Mouse (Mus musculus): ENCODE results near the gene Tmem186. TPM values are rescaled to one million over a fixed set of nuclear protein-coding genes. Genes with fewer than 3 reads are reported as not detected.

The Tmem186 gene
- total RNA-seq, 2 experiments from 2014 or later = 1.8 to 6.7 TPM

DNA sequence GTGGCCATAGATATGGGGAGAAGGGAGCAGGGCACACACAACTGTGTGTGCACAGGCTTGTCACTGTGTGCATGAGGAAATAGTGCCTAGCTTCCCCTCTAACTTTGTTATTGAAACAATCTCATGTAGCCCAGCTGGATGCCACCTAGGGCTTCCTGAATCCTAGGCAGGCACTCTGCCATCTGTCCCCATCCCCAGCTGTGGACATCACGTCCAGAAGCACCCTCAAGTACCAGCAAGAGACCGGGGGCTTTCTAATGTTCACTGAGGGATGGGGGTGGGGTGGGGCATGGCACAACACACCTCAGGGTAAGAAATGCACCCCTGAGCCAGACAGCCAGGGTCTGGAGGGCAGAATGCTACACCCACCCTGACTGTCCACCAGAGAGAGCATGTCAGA lies 30.9 kb upstream of the Tmem186 start:
- no peak for ATAC-seq (replicated peaks; ENCODE audit: low FRiP score, poor library complexity, severe bottlenecking)

DNA sequence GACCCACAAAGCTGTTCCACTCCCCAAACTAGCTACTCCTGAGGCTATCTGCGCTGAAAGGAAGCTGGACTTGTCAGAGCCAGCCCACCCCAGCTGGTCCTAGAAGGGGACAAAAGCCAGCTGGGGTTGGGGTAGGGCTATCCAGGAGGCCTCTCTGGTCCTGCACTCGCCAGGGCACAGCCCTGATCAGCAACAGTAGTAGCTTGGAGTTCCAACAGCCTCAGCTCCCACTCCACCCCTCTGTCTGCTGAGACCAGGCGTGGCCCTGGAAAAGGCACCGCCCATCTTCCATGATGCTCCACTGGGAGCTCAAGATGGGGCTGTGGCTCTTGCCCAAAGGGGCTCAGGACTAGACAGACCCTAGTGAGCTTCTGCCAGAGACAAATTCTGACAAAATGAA lies 30.3 kb upstream of the Tmem186 start:
- no peak for ATAC-seq (replicated peaks; ENCODE audit: low FRiP score, poor library complexity, severe bottlenecking)

DNA sequence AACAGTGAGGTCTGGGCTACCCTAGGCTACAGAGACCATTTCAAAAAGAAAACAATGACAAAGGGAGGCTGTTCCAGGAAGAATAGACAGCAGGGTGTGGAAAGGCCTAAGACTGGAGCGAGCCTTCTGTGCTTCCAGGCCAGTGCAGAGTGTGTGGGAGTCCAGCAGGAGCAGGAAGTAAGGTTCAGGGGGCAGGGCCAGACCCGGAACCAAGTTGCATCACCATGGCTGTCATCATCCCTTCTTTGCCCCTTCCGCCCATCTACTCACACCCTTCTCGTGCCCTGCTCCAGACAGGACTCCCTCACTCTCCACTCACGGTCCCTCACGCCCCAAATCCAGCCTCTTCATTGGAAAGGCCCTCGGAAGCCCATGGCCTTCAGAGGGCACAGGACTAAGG lies 29.7 kb upstream of the Tmem186 start:
- ATAC-seq (replicated peaks; ENCODE audit: low FRiP score, poor library complexity, severe bottlenecking) = no peak

DNA sequence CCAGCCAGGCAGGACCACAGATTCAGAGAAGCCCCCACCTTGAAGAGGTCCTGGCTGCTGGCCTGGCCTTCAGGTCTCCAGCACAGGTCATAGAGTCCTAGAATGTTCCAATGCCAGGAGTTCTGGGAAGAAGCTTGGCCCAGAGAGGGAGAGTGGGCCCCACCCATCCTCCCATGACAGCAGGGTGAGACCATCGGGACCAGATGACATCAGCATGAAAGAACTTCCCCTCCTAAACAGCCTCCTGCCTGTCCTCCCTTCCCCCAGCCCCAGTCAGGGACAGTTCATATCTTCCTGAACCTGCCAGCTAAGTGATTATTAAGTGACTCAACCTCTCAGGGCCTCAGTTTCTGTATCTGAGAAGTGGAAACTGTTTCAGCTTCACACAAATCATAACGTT lies 28.9 kb upstream of the Tmem186 start:
- no peak for ATAC-seq (replicated peaks; ENCODE audit: low FRiP score, poor library complexity, severe bottlenecking)

DNA sequence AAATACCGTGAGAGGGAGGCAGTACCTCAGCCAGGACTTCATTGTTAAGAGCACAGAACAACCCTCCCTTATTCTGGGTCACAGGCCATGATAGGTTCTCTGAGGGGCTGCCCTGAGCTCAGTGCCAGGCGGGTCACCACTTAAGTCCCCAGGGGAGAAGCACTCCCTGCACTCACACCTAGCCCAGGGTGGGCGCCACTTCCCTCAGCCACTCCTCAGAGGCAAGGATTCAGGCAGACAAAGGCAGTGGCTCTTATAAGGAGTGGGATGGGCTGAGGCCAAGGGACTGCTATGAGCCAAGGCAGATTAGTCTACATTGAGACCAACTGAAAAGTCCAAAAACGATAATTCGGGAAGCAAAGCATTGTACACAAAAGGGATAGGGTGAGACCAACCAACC lies 27.9 kb upstream of the Tmem186 start:
- ATAC-seq (replicated peaks; ENCODE audit: low FRiP score, poor library complexity, severe bottlenecking) = no peak

DNA sequence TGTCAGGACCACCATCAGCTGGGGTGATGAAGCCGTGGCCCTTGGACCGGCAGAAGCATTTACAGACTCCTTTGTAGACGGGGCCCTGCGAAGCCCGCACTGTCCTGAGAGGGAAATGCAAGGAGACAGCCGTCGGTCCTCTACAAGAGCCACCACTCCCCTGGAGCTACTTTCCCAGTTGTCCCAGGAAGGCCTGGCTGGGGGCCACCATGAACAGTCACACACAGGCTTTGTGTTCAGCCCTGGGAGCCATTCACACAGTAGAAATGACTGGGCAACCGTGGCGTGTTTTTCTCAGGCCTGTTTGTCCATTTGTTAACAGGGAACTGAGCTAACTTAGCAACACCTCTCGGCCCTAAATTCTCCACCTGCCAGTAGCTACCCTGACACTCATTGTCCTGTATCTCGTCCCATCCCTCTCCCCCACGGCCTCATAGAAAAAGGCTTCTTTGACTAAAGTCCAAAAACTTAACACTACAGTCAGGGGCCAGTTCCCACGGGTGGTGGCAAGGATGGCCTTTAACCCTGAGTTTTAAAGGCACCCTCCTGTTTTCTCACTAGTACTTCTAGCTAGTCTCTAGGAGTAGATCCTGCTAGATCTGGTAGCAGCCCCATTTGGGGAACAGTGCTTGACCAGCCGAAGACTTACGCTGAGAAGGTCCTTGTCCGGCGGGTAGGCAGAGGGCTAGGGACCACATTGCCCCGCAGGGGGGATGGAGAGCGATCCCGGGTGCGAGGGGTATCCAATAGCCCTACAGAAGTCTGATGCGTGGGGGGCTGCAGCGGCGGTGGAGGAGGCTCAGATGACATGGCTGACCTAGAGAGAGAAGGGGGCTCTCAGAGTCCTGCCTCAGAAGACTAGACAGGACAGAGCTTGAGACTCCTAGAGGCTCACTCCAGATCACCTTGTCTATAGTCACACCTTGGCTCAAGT lies 26.4 kb upstream of the Tmem186 start:
- ATAC-seq (replicated peaks; ENCODE audit: low FRiP score, poor library complexity, severe bottlenecking) = no peak

DNA sequence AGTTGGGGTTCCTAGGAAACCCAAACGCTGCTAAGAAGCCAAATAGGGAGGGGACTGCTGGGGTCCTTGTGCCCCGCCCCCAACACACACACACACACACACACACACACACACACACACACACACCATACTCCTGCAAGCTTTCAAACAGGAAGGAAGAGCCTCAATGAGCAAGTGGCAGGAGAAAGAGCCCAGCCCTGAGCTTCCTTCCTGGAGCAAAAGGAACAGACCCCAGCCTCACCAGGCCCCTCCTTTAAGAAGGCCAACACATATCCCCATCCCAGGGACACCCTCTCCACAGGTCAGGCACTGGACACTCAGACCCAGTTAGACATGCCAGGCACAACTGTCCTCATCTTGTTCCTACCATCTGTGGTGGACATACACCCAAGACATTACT lies 25.5 kb upstream of the Tmem186 start:
- ATAC-seq (replicated peaks; ENCODE audit: low FRiP score, poor library complexity, severe bottlenecking) = no peak

DNA sequence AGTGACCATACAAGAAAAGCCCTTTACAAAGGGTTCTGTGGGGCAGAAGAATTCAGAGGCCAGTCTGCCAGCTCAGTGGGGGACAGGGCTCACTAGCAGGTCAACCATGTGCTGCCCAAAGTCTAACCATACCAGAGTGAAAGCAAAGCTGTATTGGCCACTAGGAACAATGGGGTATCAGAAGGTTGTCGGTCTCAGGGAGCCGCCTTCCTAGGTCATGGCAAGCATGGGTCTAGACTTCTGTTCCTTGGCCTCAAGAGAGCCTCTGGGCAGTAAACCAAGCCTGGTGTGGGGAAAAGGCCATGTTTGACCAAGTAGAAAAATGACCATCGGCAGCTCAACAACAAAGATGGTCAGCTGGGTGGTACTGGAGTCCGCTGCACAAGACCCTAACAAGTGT lies 21.3 kb upstream of the Tmem186 start:
- ATAC-seq (replicated peaks; ENCODE audit: low FRiP score, poor library complexity, severe bottlenecking) = no peak

DNA sequence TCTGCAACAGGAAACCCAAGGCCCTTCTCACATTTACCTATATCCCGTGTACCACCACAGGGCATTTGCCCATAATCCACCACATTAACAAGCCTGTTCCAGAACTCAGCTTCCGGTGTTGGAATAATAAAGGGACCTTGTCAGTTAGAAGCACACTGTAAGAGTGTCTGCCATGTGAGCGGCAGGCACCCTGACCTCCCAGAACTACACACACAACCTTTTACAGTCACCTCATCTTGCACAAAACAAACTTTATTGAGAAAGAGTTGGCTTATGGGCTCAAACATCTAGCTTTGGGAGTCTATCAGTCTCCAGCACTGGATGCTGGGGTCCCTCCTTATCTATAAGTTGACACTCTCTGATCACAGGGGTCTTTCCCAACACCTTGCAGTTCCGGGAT lies 20.8 kb upstream of the Tmem186 start:
- ATAC-seq (replicated peaks; ENCODE audit: low FRiP score, poor library complexity, severe bottlenecking) = no peak

DNA sequence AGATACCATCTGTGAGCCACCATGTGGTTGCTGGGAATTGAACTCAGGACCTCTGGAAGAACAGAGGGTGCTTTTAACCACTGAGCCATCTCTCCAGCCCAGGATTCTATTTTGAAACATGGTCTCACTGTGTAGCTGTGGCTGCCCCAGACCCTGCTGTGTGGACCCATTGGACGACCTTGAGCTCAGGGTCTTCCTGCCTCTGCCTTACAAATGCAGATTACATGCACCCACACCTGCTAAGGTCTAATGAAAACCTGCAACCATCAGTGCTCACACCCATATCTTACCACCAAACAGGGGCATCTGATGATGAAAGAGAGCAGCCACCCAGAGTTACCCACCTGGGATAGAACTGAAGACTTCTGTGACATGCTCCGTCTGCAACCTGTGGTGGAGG lies 18.7 kb upstream of the Tmem186 start:
- no peak for ATAC-seq (replicated peaks; ENCODE audit: low FRiP score, poor library complexity, severe bottlenecking)

DNA sequence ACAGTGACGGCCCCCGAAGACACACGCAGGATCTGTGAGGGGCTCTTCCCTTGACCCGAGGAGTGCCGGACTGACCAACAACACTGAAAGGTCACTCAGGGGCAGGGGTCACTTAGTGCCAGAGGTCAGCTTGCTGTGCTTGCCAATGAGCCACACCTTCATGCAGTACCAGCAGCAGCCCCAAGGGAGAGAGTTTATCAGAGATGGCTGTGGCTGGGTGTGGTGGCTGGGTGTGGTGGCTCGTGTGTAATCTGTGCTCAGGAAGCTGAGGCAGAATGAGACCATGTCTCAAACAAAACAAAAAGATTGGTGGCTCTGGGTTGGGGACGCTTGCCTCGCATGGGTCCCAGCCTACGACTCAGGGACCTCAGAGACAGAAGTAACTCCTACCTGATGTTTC lies 18.1 kb upstream of the Tmem186 start:
- ATAC-seq (replicated peaks; ENCODE audit: low FRiP score, poor library complexity, severe bottlenecking) = peak; percentile 83

DNA sequence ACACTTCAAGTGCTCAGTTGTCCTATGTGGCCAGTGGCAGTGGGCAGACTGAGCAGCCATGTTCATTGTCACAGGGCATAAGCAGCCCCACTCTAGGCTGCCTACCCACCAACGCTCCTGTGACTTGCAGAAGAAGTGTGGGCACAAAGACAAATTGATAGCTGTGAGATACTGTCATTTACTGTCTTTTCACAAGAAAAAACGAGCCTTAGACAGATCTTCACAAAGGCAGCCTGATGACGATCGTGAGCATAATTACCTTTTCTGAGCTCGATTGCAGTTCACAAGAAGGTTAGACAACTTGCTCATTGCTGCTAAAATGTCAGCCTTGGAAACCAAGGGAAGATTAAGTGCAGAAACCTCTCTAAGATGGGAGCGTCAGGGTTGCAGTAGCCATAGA lies 17.6 kb upstream of the Tmem186 start:
- ATAC-seq (replicated peaks; ENCODE audit: low FRiP score, poor library complexity, severe bottlenecking) = no peak

DNA sequence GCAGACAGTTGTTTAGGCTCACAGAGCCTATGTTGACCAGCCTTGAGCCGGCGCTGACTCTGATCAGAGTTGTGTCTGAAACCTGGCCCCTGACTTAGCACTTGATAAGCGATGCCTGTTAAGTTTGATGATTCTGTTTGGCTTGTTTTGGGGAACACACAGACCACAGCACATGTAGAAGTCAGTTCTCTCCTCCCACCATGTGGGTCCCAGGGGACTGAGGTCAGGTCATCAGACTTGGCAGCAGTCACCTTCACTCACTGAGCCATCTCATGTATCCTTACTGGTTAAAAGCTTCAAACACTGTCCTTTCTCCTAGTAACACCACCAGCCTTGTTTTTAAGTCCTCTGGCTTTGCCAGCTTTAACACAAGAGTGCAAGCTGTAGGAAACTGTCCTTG lies 12.5 kb upstream of the Tmem186 start:
- ATAC-seq (replicated peaks; ENCODE audit: low FRiP score, poor library complexity, severe bottlenecking) = no peak

DNA sequence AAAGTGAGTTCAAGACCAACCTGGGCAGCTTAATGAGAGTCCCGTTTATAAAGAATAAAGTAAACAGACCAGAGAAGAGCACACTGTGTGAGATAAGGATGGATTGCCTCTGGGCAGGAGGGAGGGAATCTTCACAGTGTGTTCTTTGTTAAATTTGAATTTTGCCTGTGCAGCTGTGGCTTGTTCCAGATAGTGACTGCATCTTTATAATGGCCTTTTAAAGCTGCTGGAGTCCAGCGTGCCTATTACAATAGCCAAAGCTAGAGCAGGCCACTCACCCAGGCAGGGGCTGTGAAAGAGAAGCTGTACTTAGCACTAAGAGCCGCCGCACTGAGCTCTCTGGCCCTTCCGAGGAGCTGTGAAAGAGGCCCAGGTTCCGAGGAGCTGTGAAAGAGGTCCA lies 8.0 kb upstream of the Tmem186 start:
- no peak for ATAC-seq (replicated peaks; ENCODE audit: low FRiP score, poor library complexity, severe bottlenecking)

DNA sequence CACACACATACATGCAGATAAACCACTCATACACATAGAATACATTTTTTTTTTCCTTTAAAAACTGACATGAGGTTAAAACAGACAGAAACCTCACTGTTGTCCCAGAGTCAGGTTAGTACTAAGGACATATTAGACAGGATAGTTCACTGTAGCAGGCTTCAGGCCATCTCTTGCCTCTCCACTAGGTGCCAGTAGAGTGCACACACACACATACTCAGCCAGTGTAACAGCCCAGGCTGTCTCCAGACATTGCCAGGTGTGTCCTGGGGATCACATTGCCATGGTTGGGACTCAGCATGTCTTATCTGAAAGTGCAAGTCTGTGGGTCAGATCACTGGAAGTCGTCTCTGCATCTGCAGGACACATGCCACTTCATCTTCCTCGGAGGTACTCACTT lies 6.3 kb upstream of the Tmem186 start:
- peak; percentile 97 for ATAC-seq (replicated peaks; ENCODE audit: low FRiP score, poor library complexity, severe bottlenecking)

DNA sequence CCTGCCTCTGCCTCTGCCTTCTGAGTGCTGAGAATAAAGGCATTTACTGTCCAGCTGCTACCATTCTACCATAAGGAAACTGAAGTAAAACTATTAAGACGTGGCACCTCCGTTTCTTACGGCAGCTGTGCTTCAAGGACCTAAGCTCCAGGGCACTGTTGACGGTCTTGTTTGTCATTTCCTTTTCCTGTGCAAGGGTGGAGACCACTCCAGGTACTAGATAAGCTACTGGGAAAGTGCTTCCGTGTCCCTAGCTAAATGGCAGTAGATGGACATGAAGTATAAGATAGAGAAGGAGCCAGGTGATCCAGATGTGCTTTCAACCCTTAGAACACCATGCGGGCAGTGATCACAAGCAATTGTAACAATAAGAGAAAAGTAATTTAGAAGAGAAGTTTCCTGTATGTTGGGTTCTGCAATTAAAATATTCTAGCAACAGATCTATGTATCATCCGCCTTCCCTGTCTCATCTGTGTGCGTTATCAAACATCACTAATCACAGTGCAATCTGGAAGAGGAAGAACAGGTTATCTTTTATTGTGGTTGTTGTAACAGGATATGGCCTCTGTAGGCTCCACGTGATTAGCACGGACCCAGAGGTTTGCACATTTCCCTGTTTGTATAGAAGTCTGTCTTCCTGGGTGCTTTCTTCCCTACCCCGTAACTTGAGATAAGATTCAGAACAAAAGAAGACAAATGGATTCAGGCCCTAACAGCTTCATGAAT lies 2.1 kb upstream of the Tmem186 start:
- no peak for ATAC-seq (replicated peaks; ENCODE audit: low FRiP score, poor library complexity, severe bottlenecking)

DNA sequence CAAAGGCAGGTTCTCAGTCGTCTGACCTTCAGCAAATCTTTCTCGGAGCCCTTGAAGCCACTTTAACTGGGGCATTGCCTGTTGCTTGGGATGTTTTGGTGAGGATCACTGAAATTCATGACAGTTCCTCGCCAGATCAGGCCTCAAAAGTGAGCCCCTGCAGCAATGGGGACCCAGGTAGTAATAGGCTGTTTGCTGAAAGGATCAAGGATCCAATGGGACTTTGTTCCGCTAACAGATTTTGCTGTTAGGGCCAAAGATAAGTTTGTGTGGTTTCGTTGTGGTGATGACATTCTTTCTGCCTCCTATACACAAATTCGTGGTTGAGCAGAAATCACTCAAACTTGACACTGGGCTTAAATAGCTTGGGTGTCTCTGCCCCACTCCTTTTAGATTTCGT lies 619 bp upstream of the Tmem186 start:
- ATAC-seq (replicated peaks; ENCODE audit: low FRiP score, poor library complexity, severe bottlenecking) = peak; percentile 2; the same call in 1 of the 2 replicates

DNA sequence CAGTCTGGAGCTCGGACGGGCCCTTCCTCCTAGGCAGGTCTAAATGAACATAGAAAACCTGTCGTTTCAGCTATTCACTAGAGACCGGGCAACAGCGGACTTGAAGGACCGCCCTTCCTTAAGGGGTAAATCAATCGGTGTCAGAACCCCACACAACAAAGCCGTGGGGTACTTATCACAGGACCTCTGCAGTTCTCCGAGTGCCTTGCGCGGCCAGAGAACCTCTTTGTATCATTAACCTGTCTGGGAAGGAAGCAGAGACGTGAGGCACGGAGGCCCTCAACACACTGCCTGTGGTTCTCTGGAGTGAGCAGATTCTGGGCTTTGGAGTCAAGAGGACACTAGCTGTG lies 670 bp downstream of the Tmem186 start:
- peak; percentile 44 for ATAC-seq (replicated peaks; ENCODE audit: low FRiP score, poor library complexity, severe bottlenecking)

DNA sequence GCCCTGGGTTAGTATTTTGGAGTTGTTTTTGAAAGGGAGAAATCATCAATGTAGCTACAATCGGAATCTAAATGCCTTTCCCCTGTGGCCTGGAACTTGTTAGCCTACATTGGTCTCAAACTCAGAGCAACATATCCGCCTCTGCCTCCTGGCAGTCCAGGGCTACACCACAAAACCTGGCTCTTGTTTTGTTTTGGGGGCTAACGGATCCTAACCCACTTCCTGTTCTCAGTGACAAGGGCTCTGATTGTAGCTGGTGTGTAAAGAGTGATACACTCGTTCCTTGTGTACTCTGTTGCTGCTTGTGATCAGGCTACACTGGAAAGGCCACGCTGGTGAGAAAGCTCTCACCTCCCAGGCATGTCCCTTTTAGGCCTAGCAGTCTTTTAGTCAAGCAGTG lies 6.1 kb downstream of the Tmem186 start:
- ATAC-seq (replicated peaks; ENCODE audit: low FRiP score, poor library complexity, severe bottlenecking) = no peak

DNA sequence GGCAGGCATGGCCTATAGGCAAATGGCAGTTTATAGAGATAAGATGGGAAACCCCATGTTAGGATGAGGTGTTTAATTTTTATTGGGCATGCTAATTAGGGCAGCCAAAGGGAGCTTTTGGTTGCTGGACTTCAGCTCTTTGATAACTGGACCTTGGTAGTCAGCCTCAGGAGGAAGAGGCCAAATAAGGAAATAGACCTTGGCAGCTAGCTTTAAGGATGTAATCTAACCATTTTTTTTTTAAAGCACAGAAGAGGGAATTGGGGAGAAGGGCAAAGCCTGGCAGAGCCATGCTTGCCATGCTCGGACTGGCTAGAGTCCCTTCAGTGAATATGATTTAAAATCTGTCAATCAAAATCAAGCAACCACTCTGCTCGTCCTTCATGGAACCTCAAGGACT lies 7.1 kb downstream of the Tmem186 start:
- no peak for ATAC-seq (replicated peaks; ENCODE audit: low FRiP score, poor library complexity, severe bottlenecking)

DNA sequence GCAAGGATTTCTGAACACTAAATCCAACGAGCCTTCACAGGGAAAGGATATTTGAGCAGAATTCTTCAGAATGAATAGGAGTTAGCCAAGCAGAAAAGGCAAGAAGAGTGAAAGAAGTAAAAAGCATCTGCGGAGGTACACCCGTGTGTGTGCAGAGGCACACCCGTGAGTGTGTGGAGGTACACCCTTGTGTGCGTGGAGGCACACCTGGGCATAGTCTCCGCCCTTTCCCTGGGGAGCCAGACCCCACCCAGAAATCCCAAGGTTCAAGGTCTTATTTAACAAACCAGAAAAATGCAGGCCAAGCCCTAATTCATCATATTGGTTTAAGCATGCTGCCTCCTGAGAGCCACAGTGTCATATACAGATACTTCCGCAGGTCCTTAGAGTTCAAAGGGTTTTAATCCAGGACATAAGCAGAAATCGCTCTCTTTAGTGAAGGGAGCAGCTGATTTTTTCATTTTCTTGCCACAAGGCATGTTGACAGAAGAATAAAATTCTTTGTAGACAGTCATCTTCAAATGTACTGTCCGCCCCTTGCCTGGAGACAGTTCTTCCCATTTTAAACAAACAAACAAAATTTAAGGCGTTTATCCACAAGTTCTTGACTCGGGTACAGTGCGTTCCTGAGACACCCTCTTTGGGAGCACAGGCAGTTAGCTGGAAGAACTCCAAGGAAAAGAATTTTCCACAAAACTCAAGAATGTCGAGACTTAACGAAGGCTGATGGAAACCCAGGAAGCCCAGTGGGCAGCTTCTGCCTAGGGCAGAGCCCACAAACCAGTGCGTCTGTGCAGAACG lies 17.0 kb downstream of the Tmem186 start:
- no peak for ATAC-seq (replicated peaks; ENCODE audit: low FRiP score, poor library complexity, severe bottlenecking)
